Mouse (Mus musculus) heart, adult 2 months (tissue): Measurements from ENCODE around the gene 3100002H09Rik. TPM values are rescaled to one million over a fixed set of nuclear protein-coding genes. Genes with fewer than 3 reads are reported as not detected.

ENCODE experiments used
- DNase-seq, 2 experiments: peaks; one replicate each; pipeline ENCODE4 v3.0.0; 2021
- H3K27ac ChIP-seq: fragments of 200-600 bp; 2 replicates; pipeline ENCODE4 v1.8.1; 2022
- H3K27me3 ChIP-seq: fragments of 200-500 bp; 2 replicates; pipeline ENCODE4 v1.6.1; 2012; ENCODE audit warnings: mild to moderate bottlenecking, low read length, inconsistent platforms, mixed read lengths; ENCODE audit not compliant: control insufficient read depth, insufficient read depth
- H3K36me3 ChIP-seq: fragments of 200-500 bp; 2 replicates; pipeline ENCODE4 v1.6.1; 2012; ENCODE audit warnings: low read length, inconsistent platforms; ENCODE audit not compliant: control insufficient read depth, insufficient read depth
- H3K4me1 ChIP-seq: fragments of 200-500 bp; 2 replicates; pipeline ENCODE4 v1.6.1; 2011; ENCODE audit warnings: low read length; ENCODE audit not compliant: control insufficient read depth, insufficient read depth
- H3K4me3 ChIP-seq: fragments of 200-600 bp; 2 replicates; pipeline ENCODE4 v1.8.1; 2022
- H3K79me2 ChIP-seq: fragments of 200-500 bp; replicated peaks from 2 replicates; pipeline ENCODE4 v1.6.1; 2012; ENCODE audit warnings: mild to moderate bottlenecking, inconsistent platforms, low read length, moderate library complexity, mixed read lengths; ENCODE audit not compliant: control insufficient read depth, insufficient read depth
- H3K9ac ChIP-seq: fragments of 200-500 bp; 2 replicates; pipeline ENCODE4 v1.6.1; 2012; ENCODE audit warnings: low read depth, mild to moderate bottlenecking, control low read depth, inconsistent platforms, low read length, mixed read lengths
- CTCF ChIP-seq: fragments of 200-600 bp; IDR thresholded peaks from 2 replicates; pipeline ENCODE4 v1.8.1; 2022; ENCODE audit warnings: antibody characterized with exemption, mild to moderate bottlenecking, moderate library complexity
- EP300 ChIP-seq: fragments of 200-500 bp; IDR thresholded peaks from 2 replicates; pipeline ENCODE4 v1.6.1; 2011; ENCODE audit warnings: low read depth, low read length, control low read depth; ENCODE audit not compliant: insufficient read depth
- POLR2A ChIP-seq: fragments of 200-500 bp; IDR thresholded peaks from 2 replicates; pipeline ENCODE4 v1.6.1; 2011; ENCODE audit warnings: mild to moderate bottlenecking, low read depth, low read length, control low read depth; ENCODE audit not compliant: insufficient read depth
- WGBS: fragments of 180-500 bp; shearing (Covaris S2); methylation state at CpG from one replicate; pipeline ENCODE4 v1.1.7; 2018; 5-methylcytosine and 5-hydroxymethylcytosine counted together
- intact Hi-C: fragments of 180-260 bp; cut with DNase I; formaldehyde crosslinking; loops from one replicate; pipeline ENCODE4 v1.15.1; 2025
- polyA plus RNA-seq: library from polyadenylated mRNA; depleted of rRNA; stranded (reverse); fragments of >200 nt; gene quantifications from 2 replicates; pipeline ENCODE4 v1.2.3, GENCODE M21; 2012
- total RNA-seq, 2 experiments: library from RNA; stranded (reverse); gene quantifications; 2 replicates each; pipeline ENCODE4 v1.2.3; 2021

Gene 3100002H09Rik
- total and polyA plus RNA-seq, 3 experiments = not detected

GRCm38 (mm10) chr4:124607166-124607565 is 3.4 kb downstream of the 3100002H09Rik start:
- Histone ChIP-seq H3K36me3 (no peaks in the 10 kb centered on the region), H3K4me3 (no peak overlapping the region), H3K27ac (no peak overlapping the region), H3K79me2 (no peaks in the 10 kb centered on the region), H3K4me1 (no peaks in the 10 kb centered on the region), H3K27me3 (no peaks in the 10 kb centered on the region; the same call in 1 of the 2 replicates), H3K9ac (no peak overlapping the region)
- WGBS = 43% methylated on average over 8 of the region's 8 CpGs
- peak in 1 of 2 experiments; percentile 8 for DNase-seq
- intact Hi-C loops = no loop called here
- no peak for TF ChIP-seq EP300
- TF ChIP-seq CTCF = no peak

GRCm38 (mm10) chr4:124606180-124606579 is 4.4 kb downstream of the 3100002H09Rik start:
- H3K27ac ChIP-seq = no peak overlapping the region
- no peak for DNase-seq
- H3K27me3 ChIP-seq = no peaks in the 10 kb centered on the region; the same call in 1 of the 2 replicates
- WGBS = 79% methylated on average over 3 of the region's 3 CpGs
- H3K36me3 ChIP-seq = no peaks in the 10 kb centered on the region
- intact Hi-C loops = no loop called here
- no peak overlapping the region for H3K4me3 ChIP-seq
- no peak overlapping the region for H3K9ac ChIP-seq
- H3K79me2 ChIP-seq = no peaks in the 10 kb centered on the region
- no peak for TF ChIP-seq CTCF
- no peak for TF ChIP-seq EP300
- no peak for TF ChIP-seq POLR2A
- H3K4me1 ChIP-seq = no peaks in the 10 kb centered on the region

GRCm38 (mm10) chr4:124605255-124605654 is 5.3 kb downstream of the 3100002H09Rik start:
- TF ChIP-seq POLR2A (no peak), EP300 (no peak), CTCF (no peak)

GRCm38 (mm10) chr4:124603712-124604111 is 6.9 kb downstream of the 3100002H09Rik start:
- H3K79me2 ChIP-seq = no peaks in the 10 kb centered on the region
- no peaks in the 10 kb centered on the region for H3K4me1 ChIP-seq
- WGBS = 44% methylated on average over 9 of the region's 9 CpGs
- H3K27ac ChIP-seq = no peak overlapping the region
- no peak overlapping the region for H3K4me3 ChIP-seq
- H3K36me3 ChIP-seq = no peaks in the 10 kb centered on the region
- intact Hi-C loops = no loop called here
- H3K9ac ChIP-seq = no peak overlapping the region
- no peak for TF ChIP-seq POLR2A
- no peak for DNase-seq
- H3K27me3 ChIP-seq = no peaks in the 10 kb centered on the region; the same call in 1 of the 2 replicates

More at GRCm38 (mm10) chr4:124605255-124605654, 5.3 kb downstream of the 3100002H09Rik start:
- no peaks in the 10 kb centered on the region for H3K79me2 ChIP-seq
- intact Hi-C loops = no loop called here
- WGBS = 39% methylated on average over 5 of the region's 5 CpGs
- no peak overlapping the region for H3K4me3 ChIP-seq
- no peaks in the 10 kb centered on the region for H3K4me1 ChIP-seq
- H3K36me3 ChIP-seq = no peaks in the 10 kb centered on the region
- H3K9ac ChIP-seq = no peak overlapping the region
- DNase-seq = no peak
- no peaks in the 10 kb centered on the region; the same call in 1 of the 2 replicates for H3K27me3 ChIP-seq
- H3K27ac ChIP-seq = no peak overlapping the region

- Histone ChIP-seq H3K27me3 (no peaks in the 10 kb centered on the region), H3K9ac (no peak overlapping the region), H3K79me2 (no peaks in the 10 kb centered on the region), H3K36me3 (no peaks in the 10 kb centered on the region), H3K27ac (no peak overlapping the region), H3K4me3 (no peak overlapping the region), H3K4me1 (no peaks in the 10 kb centered on the region)
- no peak for DNase-seq
- intact Hi-C loops = no loop called here
- WGBS = 70% methylated on average over 9 of the region's 9 CpGs
- TF ChIP-seq EP300 = no peak
- no peak for TF ChIP-seq POLR2A
- no peak for TF ChIP-seq CTCF
These were observed 14.7 kb downstream of the 3100002H09Rik start for GRCm38 (mm10) chr4:124595929-124596328.

GRCm38 (mm10) chr4:124594933-124595332 is 15.7 kb downstream of the 3100002H09Rik start:
- Histone ChIP-seq H3K79me2 (no peaks in the 10 kb centered on the region), H3K4me3 (no peak overlapping the region), H3K36me3 (no peaks in the 10 kb centered on the region), H3K27ac (no peak overlapping the region), H3K9ac (no peak overlapping the region), H3K4me1 (no peaks in the 10 kb centered on the region), H3K27me3 (no peaks in the 10 kb centered on the region)
- 24% methylated on average over 13 of the region's 13 CpGs for WGBS
- TF ChIP-seq POLR2A = no peak
- TF ChIP-seq EP300 = no peak
- TF ChIP-seq CTCF = no peak
- intact Hi-C loops = no loop called here
- peak in 1 of 2 experiments; percentile 38 for DNase-seq

- Histone ChIP-seq H3K4me1 (no peaks in the 10 kb centered on the region), H3K27me3 (no peaks in the 10 kb centered on the region), H3K79me2 (no peaks in the 10 kb centered on the region), H3K36me3 (no peaks in the 10 kb centered on the region), H3K4me3 (no peak overlapping the region), H3K27ac (no peak overlapping the region), H3K9ac (no peak overlapping the region)
- TF ChIP-seq POLR2A = no peak
- no peak for TF ChIP-seq EP300
- no peak for DNase-seq
- intact Hi-C loops = no loop called here
- 60% methylated on average over 9 of the region's 9 CpGs for WGBS
These were observed 16.9 kb downstream of the 3100002H09Rik start for GRCm38 (mm10) chr4:124593691-124594090.
